Mouse (Mus musculus) monocyte, adult 2 months (primary cell): Measurements from ENCODE around the gene Sult4a1.

Experiments used
- DNase-seq, 2 experiments: peaks; one replicate each; pipeline ENCODE4 v3.0.0; 2022; ENCODE audit warnings: low spot score in 2 of 2, low read depth in 1 of 2

Sult4a1 gene

DNA sequence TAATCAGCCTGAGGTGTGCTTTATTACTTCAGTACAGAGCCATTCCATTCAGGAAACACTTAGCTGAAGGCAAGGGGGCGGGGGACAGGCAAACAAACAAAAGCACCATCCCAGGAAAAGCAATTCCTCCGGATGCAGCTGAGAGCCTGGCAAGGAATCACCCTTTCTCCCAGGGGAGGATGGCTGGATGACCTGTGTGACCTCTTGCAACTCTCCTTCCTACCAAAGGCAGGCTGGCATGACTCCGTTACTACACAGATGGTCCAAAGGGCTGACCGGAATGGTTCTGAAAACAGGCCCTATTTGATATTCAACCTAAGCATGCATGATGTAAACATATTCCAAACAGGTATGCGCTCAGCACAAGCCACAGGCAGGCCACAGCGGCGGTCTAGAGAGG lies 56.0 kb downstream of the Sult4a1 start:
- DNase-seq: no peak

DNA sequence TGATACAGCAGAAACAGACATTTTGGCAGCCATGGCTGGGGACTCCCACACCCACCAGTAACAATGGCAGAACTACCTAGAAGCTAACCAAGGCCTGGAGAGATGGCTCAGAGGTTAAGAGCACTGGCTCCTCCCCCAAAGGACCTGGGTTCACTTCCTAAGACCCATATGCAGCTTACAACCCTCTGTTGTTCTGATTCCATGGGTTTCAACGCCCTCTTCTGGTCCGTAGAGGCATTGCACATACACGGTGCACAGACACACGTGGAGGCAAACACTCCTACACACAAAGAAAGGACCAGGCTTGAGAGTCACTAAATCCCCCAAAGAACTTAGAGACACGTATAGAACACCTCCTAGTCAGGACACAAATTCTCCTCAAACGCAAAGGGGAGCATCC lies 60.0 kb downstream of the Sult4a1 start:
- DNase-seq: no peak

DNA sequence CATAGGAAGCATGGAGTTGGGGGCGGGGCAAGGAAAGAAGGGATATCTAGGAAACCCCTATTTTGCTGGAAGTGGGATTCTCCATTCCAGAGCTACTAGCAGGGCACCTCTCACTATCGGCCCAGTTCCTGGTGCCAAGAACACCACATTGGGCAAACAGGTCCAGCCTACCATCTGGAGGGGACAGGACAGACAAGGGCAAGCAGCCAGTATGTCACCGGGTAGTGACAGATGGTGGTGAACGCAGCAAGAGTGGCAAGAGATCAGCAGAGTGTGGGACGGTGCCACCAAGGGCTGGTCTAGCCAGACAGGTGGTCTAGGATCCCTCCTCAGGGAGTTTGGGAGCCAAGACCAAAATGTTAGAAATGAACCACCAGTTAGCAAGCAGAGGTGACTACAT lies 68.5 kb downstream of the Sult4a1 start:
- no peak for DNase-seq
